Mouse (Mus musculus): ENCODE measurements around the gene Snx29. TPM values are rescaled to one million over a fixed set of nuclear protein-coding genes. Genes with fewer than 3 reads are reported as not detected.
"Not testable (repeated sequence)": the region's sequence is repeated elsewhere in the genome, so short reads cannot be mapped to it uniquely, and the experiment has no call there.

The Snx29 gene
- total and polyA plus RNA-seq, 2 experiments from 2014 or later = 7.0 to 22.8 TPM

GRCm38 (mm10) chr16:11441616-11442015 is 118.9 kb downstream of the Snx29 start:
- Histone ChIP-seq H3K4me3 (ENCODE audit: low read depth, low read length) (no peak overlapping the region), H3K27me3 (ENCODE audit: insufficient read depth, low read length) (no peaks in the 10 kb centered on the region), H3K36me3 (ENCODE audit: insufficient read depth, low read length) (peaks cover 9% of the 10 kb centered on the region; the same call in 1 of the 2 replicates), H3K9ac (replicated peaks; ENCODE audit: low read length, poor library complexity, severe bottlenecking) (no peak overlapping the region), H3K4me2 (ENCODE audit: low read depth, low read length, poor library complexity, severe bottlenecking) (no peak overlapping the region), H3K9me3 (ENCODE audit: low read length) (no peaks in the 10 kb centered on the region), H3K27ac (ENCODE audit: low read depth, low read length) (no peak overlapping the region), H3K4me1 (ENCODE audit: insufficient read depth, low read length) (no peaks in the 10 kb centered on the region)
- no peak for TF ChIP-seq CTCF (IDR thresholded peaks at IDR 0.05)
- no peak for DNase-seq (ENCODE audit: low spot score)
- WGBS = 83% methylated on average over 4 of the region's 4 CpGs
- ATAC-seq (ENCODE audit: low FRiP score) = no peak

- H3K4me3 ChIP-seq (ENCODE audit: low read depth, low read length) = no peak overlapping the region
- no peak overlapping the region for H3K4me2 ChIP-seq (ENCODE audit: low read depth, low read length, poor library complexity, severe bottlenecking)
- no peaks in the 10 kb centered on the region for H3K4me1 ChIP-seq (ENCODE audit: insufficient read depth, low read length)
- no peak overlapping the region for H3K27ac ChIP-seq (ENCODE audit: low read depth, low read length)
- DNase-seq (ENCODE audit: low spot score) (no peak), ATAC-seq (ENCODE audit: low FRiP score) (no peak)
- H3K9me3 ChIP-seq (ENCODE audit: low read length) = no peaks in the 10 kb centered on the region
- no peak for TF ChIP-seq CTCF (IDR thresholded peaks at IDR 0.05)
- peaks cover 15% of the 10 kb centered on the region for H3K36me3 ChIP-seq (ENCODE audit: insufficient read depth, low read length)
- H3K9ac ChIP-seq (replicated peaks; ENCODE audit: low read length, poor library complexity, severe bottlenecking) = no peak overlapping the region
- H3K27me3 ChIP-seq (ENCODE audit: insufficient read depth, low read length) = no peaks in the 10 kb centered on the region
These were observed 119.8 kb downstream of the Snx29 start for GRCm38 (mm10) chr16:11442534-11442933.

GRCm38 (mm10) chr16:11444626-11445025 is 121.9 kb downstream of the Snx29 start:
- no peak overlapping the region for H3K27ac ChIP-seq (ENCODE audit: low read depth, low read length)
- H3K27me3 ChIP-seq (ENCODE audit: insufficient read depth, low read length) = no peaks in the 10 kb centered on the region
- H3K4me3 ChIP-seq (ENCODE audit: low read depth, low read length) = no peak overlapping the region
- no peaks in the 10 kb centered on the region for H3K9me3 ChIP-seq (ENCODE audit: low read length)
- no peak for ATAC-seq (ENCODE audit: low FRiP score)
- peaks cover 21% of the 10 kb centered on the region for H3K36me3 ChIP-seq (ENCODE audit: insufficient read depth, low read length)
- H3K9ac ChIP-seq (replicated peaks; ENCODE audit: low read length, poor library complexity, severe bottlenecking) = no peak overlapping the region
- no peaks in the 10 kb centered on the region for H3K4me1 ChIP-seq (ENCODE audit: insufficient read depth, low read length)
- no peak for TF ChIP-seq CTCF (IDR thresholded peaks at IDR 0.05)
- H3K4me2 ChIP-seq (ENCODE audit: low read depth, low read length, poor library complexity, severe bottlenecking) = no peak overlapping the region
- WGBS = 92% methylated on average over 1 of the region's 1 CpGs
- no peak for DNase-seq (ENCODE audit: low spot score)

GRCm38 (mm10) chr16:11446977-11447376 is 124.3 kb downstream of the Snx29 start:
- ATAC-seq (ENCODE audit: low FRiP score) = no peak
- no peaks in the 10 kb centered on the region for H3K27me3 ChIP-seq (ENCODE audit: insufficient read depth, low read length)
- no peak overlapping the region for H3K4me2 ChIP-seq (ENCODE audit: low read depth, low read length, poor library complexity, severe bottlenecking)
- H3K4me1 ChIP-seq (ENCODE audit: insufficient read depth, low read length) = no peaks in the 10 kb centered on the region
- TF ChIP-seq CTCF (IDR thresholded peaks at IDR 0.05) = no peak
- H3K27ac ChIP-seq (ENCODE audit: low read depth, low read length) = no peak overlapping the region
- H3K9ac ChIP-seq (replicated peaks; ENCODE audit: low read length, poor library complexity, severe bottlenecking) = no peak overlapping the region
- H3K36me3 ChIP-seq (ENCODE audit: insufficient read depth, low read length) = peaks cover 28% of the 10 kb centered on the region
- H3K4me3 ChIP-seq (ENCODE audit: low read depth, low read length) = no peak overlapping the region
- 95% methylated on average over 4 of the region's 4 CpGs for WGBS
- no peaks in the 10 kb centered on the region for H3K9me3 ChIP-seq (ENCODE audit: low read length)
- DNase-seq (ENCODE audit: low spot score) = no peak

- no peaks in the 10 kb centered on the region for H3K9me3 ChIP-seq (ENCODE audit: low read length)
- no peak for TF ChIP-seq CTCF (IDR thresholded peaks at IDR 0.05)
- H3K27ac ChIP-seq (ENCODE audit: low read depth, low read length) = no peak overlapping the region
- WGBS = 94% methylated on average over 5 of the region's 5 CpGs
- ATAC-seq (ENCODE audit: low FRiP score) (no peak), DNase-seq (ENCODE audit: low spot score) (no peak)
- no peak overlapping the region for H3K4me2 ChIP-seq (ENCODE audit: low read depth, low read length, poor library complexity, severe bottlenecking)
- no peak overlapping the region for H3K4me3 ChIP-seq (ENCODE audit: low read depth, low read length)
- H3K9ac ChIP-seq (replicated peaks; ENCODE audit: low read length, poor library complexity, severe bottlenecking) = no peak overlapping the region
- no peaks in the 10 kb centered on the region for H3K27me3 ChIP-seq (ENCODE audit: insufficient read depth, low read length)
- peaks cover 36% of the 10 kb centered on the region for H3K36me3 ChIP-seq (ENCODE audit: insufficient read depth, low read length)
- H3K4me1 ChIP-seq (ENCODE audit: insufficient read depth, low read length) = no peaks in the 10 kb centered on the region
These were observed 125.2 kb downstream of the Snx29 start for GRCm38 (mm10) chr16:11447905-11448304.

DNA sequence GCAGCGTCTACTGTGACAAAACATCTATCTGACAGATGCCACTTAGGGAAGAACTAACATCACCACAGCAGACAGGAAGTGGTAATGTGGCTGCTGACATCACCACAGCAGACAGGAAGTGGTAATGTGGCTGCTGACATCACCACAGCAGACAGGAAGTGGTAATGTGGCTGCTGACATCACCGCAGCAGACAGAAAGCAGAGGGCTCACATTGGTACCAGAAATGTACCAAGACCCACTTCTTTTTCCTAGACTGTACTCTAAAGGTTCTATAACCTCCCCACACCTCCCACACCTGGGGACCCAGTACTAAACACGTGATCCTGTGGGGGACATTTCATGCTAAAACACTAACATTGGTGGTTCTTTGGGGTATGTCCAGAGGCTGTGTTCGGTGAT is 126.0 kb downstream of the Snx29 start:
- not testable (repeated sequence) for DNase-seq (ENCODE audit: low spot score); H3K9ac ChIP-seq (replicated peaks; ENCODE audit: low read length, poor library complexity, severe bottlenecking); H3K9me3 ChIP-seq (ENCODE audit: low read length); H3K4me1 ChIP-seq (ENCODE audit: insufficient read depth, low read length); H3K4me3 ChIP-seq (ENCODE audit: low read depth, low read length); H3K27ac ChIP-seq (ENCODE audit: low read depth, low read length); H3K4me2 ChIP-seq (ENCODE audit: low read depth, low read length, poor library complexity, severe bottlenecking); ATAC-seq (ENCODE audit: low FRiP score); H3K27me3 ChIP-seq (ENCODE audit: insufficient read depth, low read length)
- 97% methylated on average over 4 of the region's 4 CpGs for WGBS
- H3K36me3 ChIP-seq (ENCODE audit: insufficient read depth, low read length) = peaks cover 39% of the 10 kb centered on the region
